ENCODE assay signal across 9 mouse cellular contexts in genomic region chr14:54260196-54260595, GRCm38 (mm10). TPM values are rescaled to one million over a fixed set of nuclear protein-coding genes. Genes with fewer than 3 reads are reported as not detected.
A peak's percentile ranks its signal among the peaks of the same experiment; 100 is the strongest.
DNase-seq lines count a peak whose midpoint lies in the region; ATAC-seq and TF ChIP-seq lines count a peak whose summit lies in the region.
"Had no signal": no experiment of that assay in that cellular context is flagged by ENCODE, and none has a peak within 500 bp of the region (broad histone marks: within the 10 kb centered on the region; RNA-seq: fewer than 3 reads in every experiment).

No protein-coding gene starts in this region.

- peak overlapping the region; percentile 83 to 99; a peak in 3 of 4 replicates for H3K4me3 ChIP-seq in ES-E14 (ENCODE audit: insufficient read depth in 1 of 2, low read depth in 1 of 2, low read length in 2 of 2, poor library complexity in 1 of 2, severe bottlenecking in 1 of 2)
- peak overlapping the region; percentile 70 for H3K4me3 ChIP-seq in liver, embryonic 16.5 days (ENCODE audit: low read depth, low read length)

- intact Hi-C loops in left cerebral cortex, postnatal 25 days (cut with DNase I) = no loop called here

- peak overlapping the region; percentile 88; the same call in 1 of the 2 replicates for H3K4me2 ChIP-seq in liver, embryonic 16.5 days (ENCODE audit: low read depth, low read length)

- no peaks in the 10 kb centered on the region for H3K27me3 ChIP-seq in liver, embryonic 16.5 days (ENCODE audit: control insufficient read depth, insufficient read depth, low read depth, low read length)

- no peak overlapping the region for H3K9ac ChIP-seq in ES-E14 (ENCODE audit: insufficient read depth, low read depth, low read length, poor library complexity, severe bottlenecking)
- no peak overlapping the region for H3K9ac ChIP-seq in liver, embryonic 16.5 days (ENCODE audit: low read depth, low read length)

- peak; percentile 85 for DNase-seq in heart, adult 11 months
- DNase-seq in heart, adult 8-10 months (ENCODE audit: low spot score) = no peak
- DNase-seq in ES-E14 (ENCODE audit: low read depth, low spot score) = no peak
- DNase-seq in spleen, adult 18-20 months = no peak
- DNase-seq in cerebellum, adult 9-10 months = no peak
- no peak for DNase-seq in left cerebral cortex, postnatal 25 days (ENCODE audit: low spot score in 2 of 2)

- H3K4me1 ChIP-seq in ES-E14 (ENCODE audit: control insufficient read depth in 2 of 2, insufficient read depth in 2 of 2, low read length in 2 of 2, poor library complexity in 1 of 2) = peaks cover 0 to 11% of the 10 kb centered on the region in 2 experiments; a peak in 2 of 4 replicates
- H3K4me1 ChIP-seq in liver, embryonic 16.5 days (ENCODE audit: control insufficient read depth, low read depth, low read length) = peaks cover 15% of the 10 kb centered on the region

- H3K9me3 ChIP-seq in ES-E14 (ENCODE audit: control insufficient read depth, insufficient read depth, low read depth, low read length) = no peaks in the 10 kb centered on the region
- H3K9me3 ChIP-seq in liver, embryonic 16.5 days (replicated peaks; ENCODE audit: control insufficient read depth, low read length) = no peaks in the 10 kb centered on the region

- H3K36me3 ChIP-seq in ES-E14 (ENCODE audit: control insufficient read depth, insufficient read depth, low read length, poor library complexity, severe bottlenecking) = peaks cover 15% of the 10 kb centered on the region; the same call in 1 of the 2 replicates
- no peaks in the 10 kb centered on the region for H3K36me3 ChIP-seq in liver, embryonic 16.5 days (ENCODE audit: control insufficient read depth, insufficient read depth)

- ATAC-seq in granulocyte monocyte progenitor cell, adult 5-6 weeks (replicated peaks; ENCODE audit: poor library complexity, severe bottlenecking) = peak; percentile 13; the same call in 1 of the 2 replicates
- ATAC-seq in liver, embryonic 16.5 days (ENCODE audit: low read depth) = no peak

- no peak overlapping the region for H3K27ac ChIP-seq in ES-E14 (ENCODE audit: insufficient read depth, low read depth, low read length, poor library complexity, severe bottlenecking)
- no peak overlapping the region for H3K27ac ChIP-seq in liver, embryonic 16.5 days (ENCODE audit: low read length)

- 60% methylated on average over 2 of the region's 2 CpGs for WGBS in liver, embryonic 16.5 days (ENCODE audit: insufficient replicate concordance)

- in situ Hi-C loops in ES-E14 (cut with MboI; ENCODE audit: low sequenced_read_pairs in 2 of 2, unreplicated experiment in 2 of 2) = no loop called here

TF ChIP-seq in ES-E14, 5 proteins besides CTCF, POLR2A, EP300 and RAD21:
- TF ChIP-seq CHD2 (IDR thresholded peaks at IDR 0.05; ENCODE audit: low read depth, low read length) = no peak
- no peak for TF ChIP-seq MAFK (IDR thresholded peaks at IDR 0.05; ENCODE audit: insufficient read depth, low read depth, low read length)
- TF ChIP-seq ZNF384 (IDR thresholded peaks at IDR 0.05; ENCODE audit: low read depth, low read length) = no peak
- TF ChIP-seq HCFC1 (IDR thresholded peaks at IDR 0.05; ENCODE audit: borderline replicate concordance, insufficient read depth, low read length) = no peak

RNA-seq across cellular contexts. Expression of gene Abhd4, which starts 6.2 kb away (rescaled TPM):
- total RNA-seq in heart, adult 8-10 months (2022) = 10 to 100 TPM; 40.8 to 49.9 (median 44.7) TPM
- total RNA-seq in ES-E14 (2012; rRNA removed) = 17.6 and 26.3 TPM in 2 replicates
- total RNA-seq in granulocyte monocyte progenitor cell, adult 5-6 weeks (2014; fragmentation: Nextera tagmentation) = 39.9 and 41.9 TPM in 2 replicates
- 24.3 and 24.9 TPM in 2 replicates for total RNA-seq in granulocyte monocyte progenitor cell, adult 5-6 weeks (2017)
- 22.6 and 23.0 TPM in 2 replicates for polyA plus RNA-seq in liver, embryonic 16.5 days (2015; fragmentation: Nextera tagmentation; extraction: Ambion mirVana)
- 10 to 100 TPM; 43.4 to 45.6 TPM for total RNA-seq in left cerebral cortex, postnatal 25 days (2021)

RNA-seq across cellular contexts. Expression of gene Dad1, which starts 6.3 kb away (rescaled TPM):
- 100 to 1,000 TPM; 108 to 121 (median 113) TPM for total RNA-seq in heart, adult 8-10 months (2022)
- 174 and 382 TPM in 2 replicates for total RNA-seq in ES-E14 (2012; rRNA removed)
- 248 and 260 TPM in 2 replicates for total RNA-seq in granulocyte monocyte progenitor cell, adult 5-6 weeks (2014; fragmentation: Nextera tagmentation)
- total RNA-seq in granulocyte monocyte progenitor cell, adult 5-6 weeks (2017) = 123 and 177 TPM in 2 replicates
- polyA plus RNA-seq in liver, embryonic 16.5 days (2015; fragmentation: Nextera tagmentation; extraction: Ambion mirVana) = 205 and 226 TPM in 2 replicates
- 100 to 1,000 TPM; 119 TPM for total RNA-seq in left cerebral cortex, postnatal 25 days (2021)

RNA-seq across cellular contexts. Expression of gene Olfr49, which starts 24.5 kb away (rescaled TPM):
- total RNA-seq in heart, adult 8-10 months (2022) = not detected
- total RNA-seq in ES-E14 (2012; rRNA removed) = not detected in 2 replicates
- not detected in 2 replicates for total RNA-seq in granulocyte monocyte progenitor cell, adult 5-6 weeks (2014; fragmentation: Nextera tagmentation)
- total RNA-seq in granulocyte monocyte progenitor cell, adult 5-6 weeks (2017) = not detected in 2 replicates
- polyA plus RNA-seq in liver, embryonic 16.5 days (2015; fragmentation: Nextera tagmentation; extraction: Ambion mirVana) = not detected in 2 replicates
- not detected for total RNA-seq in left cerebral cortex, postnatal 25 days (2021)
- total RNA-seq: heart, postnatal 14 days had no signal
